Mouse (Mus musculus) forebrain, postnatal 0 days (tissue): ENCODE data around the gene Srsf2. TPM values are rescaled to one million over a fixed set of nuclear protein-coding genes. Genes with fewer than 3 reads are reported as not detected.

Experiments
- ATAC-seq: fragments of 200-750 bp; cut with Nextera tagmentation; 2 replicates; pipeline ENCODE4 v1.8.0; 2017; ENCODE audit warnings: mild to moderate bottlenecking, moderate library complexity
- DNase-seq: peaks from one replicate; pipeline ENCODE4 v3.0.0-alpha.2; 2015
- H3K27ac ChIP-seq: fragments of 300-500 bp; sonication (generic); 2 replicates; pipeline ENCODE4 v1.5.1; 2014; ENCODE audit warnings: low read depth, mild to moderate bottlenecking, antibody characterized with exemption, low read length, moderate library complexity, mixed read lengths
- H3K27me3 ChIP-seq: fragments of 300-500 bp; sonication (generic); 2 replicates; pipeline ENCODE4 v1.6.1; 2014; ENCODE audit warnings: mild to moderate bottlenecking, low read length, mixed read lengths; ENCODE audit not compliant: insufficient read depth
- H3K36me3 ChIP-seq: fragments of 300-500 bp; sonication (generic); 2 replicates; pipeline ENCODE4 v1.6.1; 2014; ENCODE audit warnings: mild to moderate bottlenecking, moderate library complexity; ENCODE audit not compliant: insufficient read depth
- H3K4me1 ChIP-seq: fragments of 300-500 bp; sonication (generic); 2 replicates; pipeline ENCODE4 v1.6.1; 2014; ENCODE audit warnings: antibody characterized with exemption; ENCODE audit not compliant: insufficient read depth
- H3K4me2 ChIP-seq: fragments of 300-500 bp; sonication (generic); 2 replicates; pipeline ENCODE4 v1.6.1; 2014; ENCODE audit warnings: low read depth, mild to moderate bottlenecking, moderate library complexity
- H3K4me3 ChIP-seq: fragments of 300-500 bp; sonication (generic); 2 replicates; pipeline ENCODE4 v1.5.1; 2014; ENCODE audit warnings: low read depth, low read length, mixed read lengths
- H3K9ac ChIP-seq: fragments of 300-500 bp; sonication (generic); 2 replicates; pipeline ENCODE4 v1.6.1; 2014; ENCODE audit warnings: mild to moderate bottlenecking
- H3K9me3 ChIP-seq: fragments of 300-500 bp; sonication (generic); 2 replicates; pipeline ENCODE4 v1.6.1; 2016; ENCODE audit warnings: low read length
- CTCF ChIP-seq: sonication (generic); IDR thresholded peaks from 2 replicates; pipeline ENCODE4 v1.5.1; 2016; ENCODE audit warnings: antibody characterized with exemption, control low read depth, low read depth
- WGBS: fragments of 180-500 bp; shearing (Covaris S2); extraction: QIAGEN DNeasy Blood & Tissue Kit; methylation state at CpG from one replicate; pipeline ENCODE4 v1.1.7; 2014; 5-methylcytosine and 5-hydroxymethylcytosine counted together
- polyA plus RNA-seq: library from polyadenylated mRNA; unstranded; fragments of >200 nt; fragmentation: Nextera tagmentation; extraction: Ambion mirVana; gene quantifications from 2 replicates; pipeline ENCODE4 v1.2.1, GENCODE M21; 2015
- total RNA-seq: library from RNA; depleted of rRNA; stranded (reverse); fragments of >200 nt; gene quantifications from 2 replicates; pipeline ENCODE4 v1.2.3, GENCODE M21; 2014

The Srsf2 gene
- total and polyA plus RNA-seq, 2 experiments from 2014 or later = 262 to 477 TPM

DNA sequence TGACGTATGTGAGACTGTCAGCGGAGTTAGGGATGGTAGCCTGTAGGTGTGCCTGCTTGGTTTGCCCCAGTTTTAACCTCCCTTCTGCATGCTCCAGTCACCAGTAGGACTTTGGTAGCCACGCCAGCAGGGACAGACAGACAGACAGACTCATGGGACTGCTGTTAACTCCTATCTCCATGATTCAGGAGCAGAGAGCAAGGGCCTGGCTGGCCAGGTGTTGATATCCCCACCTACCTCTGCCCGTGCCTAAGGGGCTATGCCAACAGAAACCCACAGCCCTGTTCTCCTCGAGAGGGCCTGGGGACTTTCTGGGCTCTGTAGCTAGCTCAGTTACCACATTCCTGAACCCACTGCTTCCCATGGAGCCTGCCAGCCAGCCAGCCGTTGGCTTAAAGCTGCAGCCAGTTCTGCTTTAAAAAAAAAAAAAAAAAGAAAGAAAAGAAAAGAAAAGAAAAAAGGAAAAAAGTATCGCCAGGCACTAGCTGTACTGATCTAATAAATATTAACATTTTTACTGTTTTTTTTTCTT, 37.9 kb downstream of the Srsf2 start:
- Histone ChIP-seq H3K27ac (peak overlapping the region; percentile 54), H3K4me3 (no peak overlapping the region), H3K9ac (no peak overlapping the region), H3K9me3 (no peaks in the 10 kb centered on the region), H3K36me3 (no peaks in the 10 kb centered on the region), H3K27me3 (no peaks in the 10 kb centered on the region), H3K4me1 (0 out of 2 replicates have a peak, but pooled peaks cover 7% of the 10 kb centered on the region), H3K4me2 (no peak overlapping the region)
- no peak for ATAC-seq
- TF ChIP-seq CTCF = no peak
- no peak for DNase-seq
- 28% methylated on average over 7 of the region's 7 CpGs for WGBS

DNA sequence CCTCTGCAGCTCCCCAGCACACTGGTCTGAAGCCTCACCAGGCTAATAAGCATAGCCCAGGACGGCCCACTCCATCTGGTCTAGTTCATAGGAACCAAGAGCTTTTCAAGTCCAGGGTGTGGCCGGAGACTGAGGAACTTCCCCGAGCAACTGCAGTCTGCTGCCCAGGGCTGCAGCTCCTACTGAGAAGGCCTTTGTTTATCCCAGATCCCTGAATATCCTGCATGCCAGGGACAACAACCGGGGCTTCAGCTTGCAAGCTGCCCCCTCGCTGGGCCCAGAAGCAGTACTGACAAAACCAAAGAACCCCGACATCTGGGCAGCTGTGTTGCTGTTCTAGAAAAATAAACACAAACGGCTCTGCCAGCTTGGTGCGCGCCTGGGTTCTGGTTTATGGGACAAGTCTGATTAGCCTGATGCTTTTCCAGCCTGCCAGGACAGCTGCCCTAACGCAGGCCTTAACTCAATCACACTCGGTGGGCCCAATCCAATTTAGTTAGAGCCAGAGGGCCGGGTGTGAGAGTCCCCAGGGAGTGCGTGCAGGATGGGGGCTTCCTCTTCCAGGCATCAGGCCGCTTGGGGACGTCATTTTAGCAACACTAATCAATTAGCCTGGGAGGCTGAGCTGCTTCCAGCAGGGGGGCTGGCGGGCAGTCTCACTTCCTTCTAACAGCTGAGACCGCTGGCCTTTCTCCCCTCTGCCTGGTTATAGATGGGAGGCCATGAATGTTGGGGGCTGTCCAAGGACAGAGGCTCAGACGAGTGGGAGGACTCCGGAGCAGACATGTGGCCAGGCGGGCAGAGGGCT, 38.6 kb downstream of the Srsf2 start:
- Histone ChIP-seq H3K9me3 (no peaks in the 10 kb centered on the region), H3K27ac (peak overlapping the region; percentile 59), H3K27me3 (no peaks in the 10 kb centered on the region), H3K4me1 (0 out of 2 replicates have a peak, but pooled peaks cover 7% of the 10 kb centered on the region), H3K4me2 (no peak overlapping the region), H3K9ac (no peak overlapping the region), H3K4me3 (no peak overlapping the region), H3K36me3 (no peaks in the 10 kb centered on the region)
- ATAC-seq = no peak
- TF ChIP-seq CTCF = no peak
- peak; percentile 48 for DNase-seq
- WGBS = 8% methylated on average over 20 of the region's 20 CpGs

DNA sequence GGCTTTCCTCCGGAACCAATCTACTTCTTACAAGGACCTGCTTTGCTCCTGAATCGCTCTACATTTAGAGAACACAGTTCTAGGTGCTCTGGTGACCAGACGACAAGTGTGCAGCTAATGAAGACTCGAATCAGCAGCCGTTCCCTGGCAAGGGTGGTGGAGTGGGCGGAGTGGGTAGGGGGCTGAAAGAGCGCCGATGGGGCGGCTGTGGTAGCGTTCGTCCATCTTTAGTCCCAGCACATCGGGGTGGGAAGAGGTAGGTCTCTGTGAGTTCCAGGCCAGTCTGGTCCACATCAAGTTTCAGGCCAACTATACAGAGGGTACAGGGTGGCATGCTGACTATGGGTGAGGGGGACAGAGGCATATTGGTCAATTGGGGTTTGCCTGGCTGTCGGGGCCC, 39.3 kb downstream of the Srsf2 start:
- DNase-seq (no peak), ATAC-seq (no peak)
- Histone ChIP-seq H3K27ac (no peak overlapping the region; the same call in 1 of the 2 replicates), H3K9me3 (no peaks in the 10 kb centered on the region), H3K9ac (no peak overlapping the region), H3K4me1 (0 out of 2 replicates have a peak, but pooled peaks cover 7% of the 10 kb centered on the region), H3K4me3 (no peak overlapping the region), H3K36me3 (no peaks in the 10 kb centered on the region), H3K27me3 (no peaks in the 10 kb centered on the region), H3K4me2 (no peak overlapping the region)
- 67% methylated on average over 13 of the region's 13 CpGs for WGBS
- TF ChIP-seq CTCF = no peak

DNA sequence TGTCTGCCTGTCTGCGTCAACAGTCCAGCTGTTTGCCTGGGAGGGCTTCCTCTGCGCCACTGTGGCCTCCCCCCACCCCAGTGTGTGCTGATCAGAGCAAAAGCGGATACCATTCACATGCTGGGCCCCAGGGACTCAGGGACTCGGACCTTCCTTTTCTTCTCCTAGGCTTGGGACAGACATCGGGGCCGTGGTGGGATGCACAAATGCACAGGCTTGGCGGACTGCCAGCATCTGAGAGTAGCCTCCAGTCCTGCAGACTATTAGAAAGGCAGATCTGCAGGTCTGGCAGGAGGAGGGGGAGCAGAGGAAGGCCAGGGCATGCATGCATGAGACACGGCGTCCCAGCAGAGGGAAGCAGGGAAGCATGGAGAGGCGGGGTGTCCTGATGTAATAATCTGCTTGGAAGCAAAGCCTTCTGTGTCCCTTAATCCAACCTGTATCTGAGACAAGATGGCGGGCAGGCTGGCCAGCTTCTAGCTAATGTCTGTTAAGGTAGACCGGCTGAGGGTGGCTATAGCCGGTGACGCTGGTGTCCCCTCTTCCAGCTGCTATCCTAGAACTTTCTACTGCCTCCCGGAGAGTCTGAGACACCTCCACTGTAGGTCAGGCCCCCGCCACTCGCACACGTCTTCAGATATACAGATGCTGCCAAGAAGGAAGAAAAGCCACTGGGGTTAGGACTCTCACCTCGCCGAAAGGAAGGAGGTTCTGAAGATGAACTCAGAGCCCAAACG, 39.9 kb downstream of the Srsf2 start:
- Histone ChIP-seq H3K36me3 (no peaks in the 10 kb centered on the region), H3K9ac (no peak overlapping the region), H3K4me2 (no peak overlapping the region), H3K27me3 (no peaks in the 10 kb centered on the region), H3K4me1 (0 out of 2 replicates have a peak, but pooled peaks cover 7% of the 10 kb centered on the region), H3K9me3 (no peaks in the 10 kb centered on the region), H3K4me3 (no peak overlapping the region), H3K27ac (no peak overlapping the region)
- peak; percentile 24 for DNase-seq
- no peak for ATAC-seq
- TF ChIP-seq CTCF = 0 out of 2 replicates have a peak, but pooled peaks have one; percentile 10
- 48% methylated on average over 21 of the region's 21 CpGs for WGBS

DNA sequence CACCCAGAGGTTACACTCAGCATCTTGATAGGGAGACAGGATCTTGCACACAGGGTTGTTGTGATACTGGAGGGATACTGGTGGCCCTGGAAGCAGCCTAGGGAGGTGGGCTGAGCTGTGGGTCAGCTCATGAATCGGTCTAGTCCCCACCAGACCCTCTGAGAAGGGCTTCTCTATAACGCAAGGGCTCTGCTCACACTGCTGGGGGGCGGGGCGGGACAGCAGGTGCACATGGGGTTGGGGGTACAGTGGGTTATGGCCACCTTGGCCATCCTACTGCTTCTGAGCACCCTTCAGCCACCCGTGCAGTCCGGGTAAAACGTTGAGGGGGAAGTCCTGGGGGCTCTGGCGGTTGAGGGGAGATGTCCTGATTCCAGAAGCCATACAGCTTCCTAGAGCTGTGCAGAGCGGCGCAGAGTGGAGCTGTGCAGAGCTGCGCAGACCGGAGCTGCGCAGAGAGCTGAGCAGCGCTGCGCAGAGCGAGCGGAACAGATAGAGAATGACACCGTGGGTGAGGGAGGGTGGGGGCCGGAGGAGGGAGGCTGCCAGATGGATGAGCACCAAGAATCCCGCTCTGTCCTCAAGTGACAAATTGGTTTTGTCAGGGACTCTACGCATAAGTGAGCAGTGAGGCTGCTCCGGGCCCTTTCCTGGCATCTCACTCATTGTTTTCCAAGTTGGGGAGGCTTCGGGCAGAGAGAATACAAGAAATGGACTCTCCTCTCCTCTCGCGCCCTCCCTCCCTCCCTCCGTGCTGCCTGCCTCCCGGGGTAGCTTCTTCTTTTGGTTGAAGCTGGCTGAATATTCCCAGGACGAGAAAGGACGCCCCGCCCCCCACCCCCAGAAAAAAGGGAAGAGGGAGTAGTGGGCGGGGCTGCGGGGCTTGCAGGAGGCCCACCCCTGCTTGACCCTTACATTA, 41.7 kb downstream of the Srsf2 start:
- peak overlapping the region; percentile 57 for H3K9ac ChIP-seq
- 7% methylated on average over 32 of the region's 32 CpGs for WGBS
- no peaks in the 10 kb centered on the region for H3K36me3 ChIP-seq
- peak overlapping the region; percentile 36 for H3K4me3 ChIP-seq
- no peaks in the 10 kb centered on the region for H3K9me3 ChIP-seq
- H3K27ac ChIP-seq = peak overlapping the region; percentile 89
- DNase-seq (peak; percentile 95), ATAC-seq (peak; percentile 99)
- TF ChIP-seq CTCF = peak; percentile 53
- no peaks in the 10 kb centered on the region for H3K27me3 ChIP-seq
- H3K4me1 ChIP-seq = 0 out of 2 replicates have a peak, but pooled peaks cover 7% of the 10 kb centered on the region
- peak overlapping the region; percentile 66 for H3K4me2 ChIP-seq

DNA sequence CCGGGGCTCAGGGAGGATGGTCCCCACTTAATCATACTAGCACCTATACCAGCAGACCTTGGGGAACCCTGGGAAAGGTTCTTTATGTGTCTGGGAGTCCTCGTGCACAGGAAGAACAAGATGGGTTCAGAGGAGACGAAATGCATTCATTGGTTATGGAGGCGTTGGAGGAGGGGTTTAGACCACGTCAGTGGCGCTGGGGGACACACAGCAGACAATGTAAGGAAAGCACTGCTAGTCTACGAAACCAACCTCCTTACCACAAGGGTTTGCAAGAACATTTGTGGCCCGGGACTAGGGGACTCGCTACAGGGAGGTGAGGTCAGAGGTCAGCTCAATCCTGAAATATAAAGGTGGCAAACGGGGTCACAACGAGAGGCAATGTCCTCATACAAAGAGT, 42.4 kb downstream of the Srsf2 start:
- no peaks in the 10 kb centered on the region for H3K27me3 ChIP-seq
- H3K4me2 ChIP-seq = peak overlapping the region; percentile 66
- no peaks in the 10 kb centered on the region for H3K9me3 ChIP-seq
- TF ChIP-seq CTCF = no peak
- ATAC-seq (peak; percentile 38; the same call in 1 of the 2 replicates), DNase-seq (peak; percentile 75)
- H3K9ac ChIP-seq = peak overlapping the region; percentile 57; the same call in 1 of the 2 replicates
- H3K27ac ChIP-seq = peak overlapping the region; percentile 89
- no peak overlapping the region for H3K4me3 ChIP-seq
- 0 out of 2 replicates have a peak, but pooled peaks cover 7% of the 10 kb centered on the region for H3K4me1 ChIP-seq
- H3K36me3 ChIP-seq = no peaks in the 10 kb centered on the region
- 42% methylated on average over 11 of the region's 11 CpGs for WGBS
